Mouse (Mus musculus) spleen, adult 2 months (tissue): ENCODE results near the gene Fam71d. TPM values are rescaled to one million over a fixed set of nuclear protein-coding genes. Genes with fewer than 3 reads are reported as not detected.

ENCODE experiments used
- DNase-seq, 2 experiments: peaks; one replicate each; pipeline versions ENCODE4 v3.0.0 to v3.0.0-alpha.2; 2012 to 2021; ENCODE audit warnings: low spot score in 2 of 2, low read depth in 1 of 2
- H3K27ac ChIP-seq: fragments of 200-500 bp; 2 replicates; pipeline ENCODE4 v1.5.1; 2012; ENCODE audit warnings: low read length, inconsistent platforms; ENCODE audit not compliant: insufficient read depth
- H3K27me3 ChIP-seq: fragments of 200-500 bp; 2 replicates; pipeline ENCODE4 v1.6.1; 2012; ENCODE audit warnings: mild to moderate bottlenecking, moderate library complexity, low read length, inconsistent platforms; ENCODE audit not compliant: control insufficient read depth, insufficient read depth
- H3K36me3 ChIP-seq: fragments of 200-500 bp; 2 replicates; pipeline ENCODE4 v1.6.1; 2012; ENCODE audit warnings: mild to moderate bottlenecking, low read length, inconsistent platforms; ENCODE audit not compliant: control insufficient read depth, insufficient read depth
- H3K4me1 ChIP-seq: fragments of 200-500 bp; 2 replicates; pipeline ENCODE4 v1.6.1; 2011; ENCODE audit warnings: inconsistent platforms; ENCODE audit not compliant: control insufficient read depth, insufficient read depth, insufficient read length
- H3K4me3 ChIP-seq: fragments of 200-500 bp; 2 replicates; pipeline ENCODE4 v1.5.1; 2011; ENCODE audit warnings: mild to moderate bottlenecking, inconsistent platforms; ENCODE audit not compliant: insufficient read depth, insufficient read length; ENCODE audit errors: extremely low read depth
- CTCF ChIP-seq: fragments of 200-500 bp; IDR thresholded peaks from 2 replicates; pipeline ENCODE4 v1.5.1; 2011; ENCODE audit warnings: mild to moderate bottlenecking, inconsistent platforms; ENCODE audit not compliant: insufficient read depth, insufficient read length, insufficient replicate concordance; ENCODE audit errors: extremely low read depth
- POLR2A ChIP-seq: fragments of 200-500 bp; IDR thresholded peaks from 2 replicates; pipeline ENCODE4 v1.6.1; 2011; ENCODE audit warnings: low read depth, low read length, inconsistent platforms
- WGBS: fragments of 180-500 bp; shearing (Covaris S2); methylation state at CpG from one replicate; pipeline ENCODE4 v1.1.7; 2018; 5-methylcytosine and 5-hydroxymethylcytosine counted together
- polyA plus RNA-seq: library from polyadenylated mRNA; depleted of rRNA; stranded (reverse); fragments of >200 nt; gene quantifications from 2 replicates; pipeline ENCODE4 v1.2.3, GENCODE M21; 2012; rRNA removed

Fam71d gene
- polyA plus RNA-seq, 1 experiment, result not detected

DNA sequence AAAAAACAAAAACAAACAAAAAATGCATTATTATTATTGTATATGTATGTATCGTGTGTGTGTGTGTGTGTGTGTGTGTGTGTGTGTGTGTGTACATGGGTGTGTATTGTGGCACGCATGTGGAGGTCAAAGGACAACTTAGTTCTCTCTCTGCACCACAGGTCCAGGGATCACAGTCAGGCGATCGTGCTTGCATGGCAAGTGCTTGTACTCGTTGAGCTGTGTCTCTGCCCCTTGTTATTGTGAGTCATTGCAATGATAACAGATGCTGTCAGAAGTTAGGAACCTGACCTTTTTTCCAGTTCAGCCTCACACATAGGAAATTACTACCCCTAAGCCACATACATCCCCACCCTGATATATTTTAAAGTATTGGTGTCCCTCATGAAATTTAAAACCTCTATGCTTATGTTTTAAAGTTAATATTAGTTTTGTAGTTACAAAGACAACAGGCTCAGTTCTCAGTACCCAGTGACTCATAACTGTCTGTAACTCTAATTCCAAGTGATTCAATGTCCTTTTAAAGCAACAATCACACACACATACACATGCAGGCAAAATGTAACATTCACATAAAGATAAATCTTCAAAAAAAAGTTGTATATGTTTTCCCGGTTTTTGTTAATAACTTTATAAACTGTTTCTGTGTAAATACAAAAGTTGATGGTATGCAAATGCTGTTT lies 77.8 kb downstream of the Fam71d start:
- DNase-seq, result no peak
- Histone ChIP-seq H3K4me1 (no peaks in the 10 kb centered on the region), H3K27me3 (no peaks in the 10 kb centered on the region), H3K36me3 (no peaks in the 10 kb centered on the region), H3K4me3 (no peak overlapping the region), H3K27ac (no peak overlapping the region)
- no peak for TF ChIP-seq POLR2A
- TF ChIP-seq CTCF, result no peak
- 87% methylated on average over 6 of the region's 6 CpGs for WGBS

GRCm38 (mm10) chr12:78773211-78773610 lies 81.9 kb downstream of the Fam71d start:
- Histone ChIP-seq H3K27me3 (no peaks in the 10 kb centered on the region), H3K4me3 (no peak overlapping the region), H3K27ac (no peak overlapping the region), H3K4me1 (no peaks in the 10 kb centered on the region), H3K36me3 (no peaks in the 10 kb centered on the region)
- WGBS, result 42% methylated on average over 2 of the region's 2 CpGs
- DNase-seq, result no peak
- TF ChIP-seq POLR2A (no peak), CTCF (no peak)

DNA sequence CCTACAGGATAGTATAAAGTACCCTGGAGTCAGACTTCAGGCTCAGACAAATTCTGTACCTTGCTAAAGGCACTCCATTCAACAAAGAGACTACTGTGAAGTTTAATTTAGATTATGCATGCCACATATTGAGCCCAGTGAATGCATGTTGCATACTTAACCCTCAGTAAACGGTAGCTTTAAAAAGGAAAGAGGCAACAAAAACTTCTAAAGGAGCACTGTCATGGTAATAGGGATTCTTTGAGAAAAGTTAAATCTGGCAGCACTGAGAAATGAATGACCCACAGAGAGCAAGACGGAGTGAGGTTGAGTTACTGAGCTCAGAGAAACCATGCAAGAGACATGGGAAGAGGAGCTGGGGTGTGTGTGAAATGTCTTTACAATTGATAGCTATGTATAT lies 86.6 kb downstream of the Fam71d start:
- Histone ChIP-seq H3K36me3 (no peaks in the 10 kb centered on the region), H3K27me3 (no peaks in the 10 kb centered on the region), H3K4me3 (no peak overlapping the region), H3K27ac (no peak overlapping the region), H3K4me1 (no peaks in the 10 kb centered on the region)
- 84% methylated on average over 2 of the region's 2 CpGs for WGBS
- TF ChIP-seq CTCF, result no peak
- no peak for TF ChIP-seq POLR2A
- no peak for DNase-seq

DNA sequence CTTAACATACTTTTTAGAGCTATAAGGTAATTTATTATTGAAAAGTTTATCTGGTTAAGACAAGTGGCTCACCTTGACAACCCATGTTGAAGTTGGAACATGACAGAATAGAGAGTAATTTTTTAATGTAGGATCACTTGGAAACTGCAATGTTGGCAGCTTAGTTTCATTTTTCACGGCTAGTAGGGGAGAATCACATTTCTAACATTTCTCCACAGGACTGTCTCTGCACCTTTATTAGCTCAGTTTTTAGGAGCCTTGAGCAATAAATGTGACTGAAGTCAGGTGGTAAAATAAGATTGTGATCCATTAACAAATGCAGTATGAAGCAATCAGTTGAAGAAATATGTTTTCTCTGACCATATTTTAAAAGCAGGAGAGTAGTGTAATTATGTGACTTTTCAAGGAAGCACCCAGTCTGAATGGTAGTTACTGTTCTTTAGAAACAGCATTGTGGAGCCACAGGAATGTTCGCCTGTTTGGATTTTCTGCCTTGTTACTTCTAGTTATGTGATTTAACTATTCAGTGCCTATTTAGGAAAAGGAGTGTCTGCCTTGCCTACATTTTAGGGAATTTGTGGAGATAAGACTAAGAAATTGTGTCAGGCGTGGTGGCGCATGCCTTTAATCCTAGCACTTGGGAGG lies 87.2 kb downstream of the Fam71d start:
- no peak for DNase-seq
- no peak for TF ChIP-seq POLR2A
- no peak overlapping the region for H3K27ac ChIP-seq
- H3K36me3 ChIP-seq, result no peaks in the 10 kb centered on the region
- no peaks in the 10 kb centered on the region for H3K4me1 ChIP-seq
- 87% methylated on average over 4 of the region's 4 CpGs for WGBS
- no peak overlapping the region for H3K4me3 ChIP-seq
- H3K27me3 ChIP-seq, result no peaks in the 10 kb centered on the region

Other genes with a start within 250 kb of the Fam71d start
- 0.44 and 0.49 TPM in 2 replicates for gene Mpp5, start 57.4 kb downstream of the Fam71d start, polyA plus RNA-seq
- 4.4 and 6.8 TPM in 2 replicates for gene Atp6v1d, start 170.1 kb downstream of the Fam71d start, polyA plus RNA-seq
- 5.2 and 6.0 TPM in 2 replicates for gene Eif2s1, start 170.3 kb downstream of the Fam71d start, polyA plus RNA-seq
- gene Plek2, start 215.4 kb downstream of the Fam71d start, polyA plus RNA-seq, result 0.54 and 0.94 TPM in 2 replicates